Mouse (Mus musculus) sigmoid colon, adult 10 weeks (tissue): Measurements from ENCODE around the gene Vmn1r90. TPM values are rescaled to one million over a fixed set of nuclear protein-coding genes. Genes with fewer than 3 reads are reported as not detected.

Source experiments
- polyA plus RNA-seq: library from polyadenylated mRNA; stranded (reverse); fragments of 350-450 nt; fragmentation: Illumina TruSeq; extraction: RNeasy Lipid Tissue Mini Kit (QIAGEN cat#74804); gene quantifications from one replicate; pipeline ENCODE4 v1.2.3, GENCODE M21; 2014; ENCODE audit warnings: low read depth, low replicate concordance

The Vmn1r90 gene
- polyA plus RNA-seq, result 0.16 TPM

GRCm38 (mm10) chr7:14563406-14563805 lies at the start of gene Vmn1r90:
Gene Vmn1r90, minus strand, starts transcription at chr7:14563506.

Other genes with a start within 250 kb of the Vmn1r90 start
- gene Obox8, start 229.9 kb downstream of the Vmn1r90 start, polyA plus RNA-seq, result not detected
- gene Sult2a8, start 116.7 kb downstream of the Vmn1r90 start, polyA plus RNA-seq, result not detected
- not detected for gene Sult2a7, start 69.3 kb downstream of the Vmn1r90 start, polyA plus RNA-seq
- not detected for gene Obox7, start 96.0 kb upstream of the Vmn1r90 start, polyA plus RNA-seq